Mouse (Mus musculus): ENCODE results near the gene Gm10721.
"Not testable (repeated sequence)": the region's sequence is repeated elsewhere in the genome, so short reads cannot be mapped to it uniquely, and the experiment has no call there.

DNA sequence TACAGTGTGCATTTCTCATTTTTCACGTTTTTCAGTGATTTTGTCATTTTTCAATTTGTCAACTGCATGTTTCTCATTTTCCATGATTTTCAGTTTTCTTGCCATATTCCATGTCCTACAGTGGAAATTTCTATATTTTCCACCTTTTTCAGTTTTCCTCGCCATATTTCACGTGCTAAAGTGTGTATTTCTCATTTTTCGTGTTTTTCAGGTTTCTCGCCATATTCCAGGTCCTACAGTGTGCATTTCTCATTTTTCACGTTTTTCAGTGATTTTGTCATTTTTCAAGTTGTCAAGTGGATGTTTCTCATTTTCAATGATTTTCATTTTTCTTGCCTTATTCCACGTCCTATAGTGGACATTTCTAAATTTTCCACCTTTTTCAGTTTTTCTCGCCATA is 23.6 kb downstream of the Gm10721 start, which contains the start of gene Gm10715:
- not testable (repeated sequence) for TF ChIP-seq MAX (IDR thresholded peaks at IDR 0.05); CTCF (IDR thresholded peaks at IDR 0.05; ENCODE audit: control insufficient read depth, insufficient read depth, insufficient read length); USF1 (IDR thresholded peaks at IDR 0.05; ENCODE audit: low read depth); MYOG (IDR thresholded peaks at IDR 0.05; ENCODE audit: control insufficient read depth, extremely low read depth, insufficient read length)

All from C2C12 (cell line).